Mouse (Mus musculus) testis, adult 2 months (tissue): Measurements from ENCODE around the gene Wnt7b.

ENCODE experiments used
- CTCF ChIP-seq: fragments of 200-500 bp; IDR thresholded peaks from 2 replicates; pipeline ENCODE4 v1.5.1; 2012; ENCODE audit warnings: low read depth, mild to moderate bottlenecking, inconsistent platforms, low read length, moderate library complexity; ENCODE audit not compliant: control insufficient read depth, insufficient read depth, insufficient replicate concordance
- POLR2A ChIP-seq: fragments of 200-500 bp; IDR thresholded peaks from 2 replicates; pipeline ENCODE4 v1.6.1; 2012; ENCODE audit warnings: low read depth, mild to moderate bottlenecking, inconsistent platforms, low read length, moderate library complexity; ENCODE audit not compliant: control insufficient read depth

- no peak for TF ChIP-seq CTCF
- no peak for TF ChIP-seq POLR2A
Observed at GRCm38 (mm10) chr15:85613358-85614266, 31.3 kb upstream of the Wnt7b start.
